Mouse (Mus musculus): ENCODE results near the gene Zc3h12d. TPM values are rescaled to one million over a fixed set of nuclear protein-coding genes. Genes with fewer than 3 reads are reported as not detected.

The Zc3h12d gene
- total and polyA plus RNA-seq, 2 experiments from 2014 or later = 0.04 to 0.20 TPM

DNA sequence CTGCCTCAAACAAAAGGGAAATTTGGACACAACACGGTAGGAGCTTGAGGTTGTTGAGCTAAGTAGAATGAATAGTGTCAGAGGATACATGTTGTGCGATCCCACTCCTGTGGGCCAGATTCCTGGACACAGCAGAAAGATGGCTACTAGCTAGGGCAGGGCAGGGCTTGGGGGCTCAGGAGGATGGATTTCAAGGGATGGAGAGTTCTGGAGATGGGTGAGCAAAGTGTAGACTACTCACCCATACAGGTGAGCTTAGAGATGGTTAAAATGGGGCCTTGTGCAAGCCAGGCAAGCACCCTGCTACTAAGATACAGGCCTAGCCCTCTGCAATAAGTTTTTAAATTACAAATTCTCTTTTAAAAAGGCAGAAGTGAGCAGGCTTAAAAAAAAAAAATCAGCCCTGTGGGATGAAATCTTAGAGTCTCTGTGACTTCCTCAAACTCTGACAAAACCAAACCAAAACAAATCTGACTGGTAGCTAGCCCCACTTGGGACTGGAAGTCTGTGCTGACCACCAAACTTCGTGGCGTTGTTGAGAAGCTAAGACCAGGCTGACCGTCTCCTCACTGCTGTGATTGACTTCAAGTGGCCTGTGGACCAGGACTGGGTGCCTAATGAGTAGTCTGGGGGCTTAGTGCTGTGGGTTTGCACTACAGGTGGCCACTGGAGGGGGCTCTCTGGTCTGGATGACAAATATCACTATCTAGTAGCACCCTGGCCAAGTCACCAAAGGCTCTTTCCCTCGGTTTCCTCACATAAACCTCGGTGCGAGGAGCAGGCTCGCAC, 1.3 kb downstream of the Zc3h12d start:
- no peak overlapping the region for H3K27ac ChIP-seq (ENCODE audit: low read depth)
- H3K4me2 ChIP-seq (ENCODE audit: low read depth, low read length) = no peak overlapping the region
- no peak overlapping the region for H3K9ac ChIP-seq (replicated peaks; ENCODE audit: low read depth, low read length)
- WGBS = 74% methylated on average over 9 of the region's 9 CpGs
- TF ChIP-seq CTCF (IDR thresholded peaks at IDR 0.05; ENCODE audit: low read depth) = no peak
- no peak for TF ChIP-seq EP300 (IDR thresholded peaks at IDR 0.05; ENCODE audit: low read depth)
- H3K9me3 ChIP-seq (replicated peaks; ENCODE audit: control insufficient read depth, low read length) = no peaks in the 10 kb centered on the region
- peaks cover 8% of the 10 kb centered on the region for H3K4me1 ChIP-seq (ENCODE audit: control insufficient read depth, insufficient read depth)
- no peak overlapping the region for H3K4me3 ChIP-seq (ENCODE audit: low read depth, low read length)
- H3K27me3 ChIP-seq (ENCODE audit: control insufficient read depth, insufficient read depth, low read length) = no peaks in the 10 kb centered on the region
- no peak for ATAC-seq (ENCODE audit: insufficient read depth, low read depth)
- no peaks in the 10 kb centered on the region for H3K36me3 ChIP-seq (replicated peaks; ENCODE audit: control insufficient read depth, insufficient read depth, low read length)
- DNase-seq (ENCODE audit: low spot score) = no peak

DNA sequence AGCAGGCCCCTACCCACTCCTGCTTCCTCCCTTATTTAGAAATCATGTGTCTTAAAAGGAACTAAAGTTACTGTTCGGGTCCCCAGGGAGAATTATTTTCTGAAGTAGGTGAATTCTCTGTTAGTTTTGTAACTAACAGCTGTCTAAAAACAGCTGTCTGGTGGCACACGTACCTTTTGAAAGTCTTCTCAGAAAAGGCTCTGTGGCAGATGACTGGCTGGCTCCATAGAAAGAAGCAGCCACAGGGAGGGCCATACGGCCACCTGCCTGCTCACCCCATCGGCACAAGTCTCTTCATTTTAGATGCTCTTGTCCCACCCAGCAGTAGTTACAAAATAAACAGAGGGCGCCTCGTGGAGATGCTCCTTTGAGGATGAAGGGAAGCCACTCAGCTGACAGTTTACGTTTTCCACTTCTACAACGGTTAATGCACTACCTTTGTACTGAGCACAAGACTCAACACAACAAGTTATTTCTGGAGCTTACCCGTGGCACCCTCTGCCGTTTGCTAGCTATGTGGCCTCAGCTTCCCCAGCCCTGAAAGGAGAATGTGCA, 2.5 kb downstream of the Zc3h12d start:
- no peak overlapping the region for H3K4me3 ChIP-seq (ENCODE audit: low read depth, low read length)
- H3K9me3 ChIP-seq (replicated peaks; ENCODE audit: control insufficient read depth, low read length) = no peaks in the 10 kb centered on the region
- no peak for ATAC-seq (ENCODE audit: insufficient read depth, low read depth)
- TF ChIP-seq EP300 (IDR thresholded peaks at IDR 0.05; ENCODE audit: low read depth) = no peak
- no peak for TF ChIP-seq CTCF (IDR thresholded peaks at IDR 0.05; ENCODE audit: low read depth)
- no peak overlapping the region for H3K9ac ChIP-seq (replicated peaks; ENCODE audit: low read depth, low read length)
- no peak overlapping the region for H3K4me2 ChIP-seq (ENCODE audit: low read depth, low read length)
- H3K27ac ChIP-seq (ENCODE audit: low read depth) = no peak overlapping the region; the same call in 1 of the 2 replicates
- H3K36me3 ChIP-seq (replicated peaks; ENCODE audit: control insufficient read depth, insufficient read depth, low read length) = no peaks in the 10 kb centered on the region
- no peaks in the 10 kb centered on the region for H3K27me3 ChIP-seq (ENCODE audit: control insufficient read depth, insufficient read depth, low read length)
- WGBS = 59% methylated on average over 10 of the region's 10 CpGs
- H3K4me1 ChIP-seq (ENCODE audit: control insufficient read depth, insufficient read depth) = peaks cover 8% of the 10 kb centered on the region
- no peak for DNase-seq (ENCODE audit: low spot score)

DNA sequence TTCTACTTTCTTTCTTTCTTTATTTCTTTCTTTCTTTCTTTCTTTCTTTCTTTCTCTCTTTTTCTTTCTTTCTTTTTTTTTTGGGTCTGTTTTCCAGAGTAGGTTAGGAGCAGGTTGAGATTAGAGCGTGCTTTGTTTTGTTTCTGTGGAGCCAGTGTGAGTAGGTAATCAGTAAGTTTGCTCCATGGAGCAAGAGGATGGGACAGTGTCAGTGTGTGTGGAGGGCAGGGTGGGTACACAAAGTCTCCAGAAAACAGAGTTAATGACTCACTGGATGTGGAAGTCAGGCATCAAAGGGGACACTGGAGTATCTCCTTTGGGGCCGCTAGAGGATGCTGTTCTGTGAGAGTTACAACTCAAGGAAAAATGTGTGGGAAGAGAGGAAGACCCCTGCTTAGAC, 4.6 kb downstream of the Zc3h12d start:
- 60% methylated on average over 2 of the region's 2 CpGs for WGBS
- Histone ChIP-seq H3K9ac (replicated peaks; ENCODE audit: low read depth, low read length) (no peak overlapping the region), H3K27ac (ENCODE audit: low read depth) (no peak overlapping the region), H3K4me1 (ENCODE audit: control insufficient read depth, insufficient read depth) (peaks cover 18% of the 10 kb centered on the region), H3K9me3 (replicated peaks; ENCODE audit: control insufficient read depth, low read length) (no peaks in the 10 kb centered on the region), H3K36me3 (replicated peaks; ENCODE audit: control insufficient read depth, insufficient read depth, low read length) (no peaks in the 10 kb centered on the region), H3K4me2 (ENCODE audit: low read depth, low read length) (no peak overlapping the region), H3K4me3 (ENCODE audit: low read depth, low read length) (no peak overlapping the region), H3K27me3 (ENCODE audit: control insufficient read depth, insufficient read depth, low read length) (no peaks in the 10 kb centered on the region)
- TF ChIP-seq EP300 (IDR thresholded peaks at IDR 0.05; ENCODE audit: low read depth) (no peak), CTCF (IDR thresholded peaks at IDR 0.05; ENCODE audit: low read depth) (no peak)
- ATAC-seq (ENCODE audit: insufficient read depth, low read depth) (no peak), DNase-seq (ENCODE audit: low spot score) (no peak)

DNA sequence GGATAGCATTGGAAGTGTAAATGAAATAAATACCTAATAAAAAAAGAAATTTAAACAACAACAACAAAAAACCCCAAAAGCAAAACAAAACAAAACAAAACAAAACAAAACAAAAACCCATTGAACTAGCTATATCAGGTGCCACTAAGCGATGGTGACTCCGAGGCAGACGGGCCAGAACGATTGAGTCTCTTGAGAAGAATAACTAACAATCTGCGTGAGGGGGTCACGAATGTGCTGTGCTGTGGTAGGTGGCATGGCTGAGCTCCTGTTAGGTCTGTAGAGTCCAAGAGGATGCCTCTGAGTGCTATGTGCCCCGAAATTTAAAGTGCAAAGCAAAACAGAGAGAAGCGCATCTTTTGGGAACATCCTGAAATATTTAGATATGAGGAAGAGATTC, 5.2 kb downstream of the Zc3h12d start:
- Histone ChIP-seq H3K4me2 (ENCODE audit: low read depth, low read length) (no peak overlapping the region), H3K27ac (ENCODE audit: low read depth) (no peak overlapping the region), H3K9ac (replicated peaks; ENCODE audit: low read depth, low read length) (no peak overlapping the region), H3K4me3 (ENCODE audit: low read depth, low read length) (no peak overlapping the region), H3K4me1 (ENCODE audit: control insufficient read depth, insufficient read depth) (peaks cover 15% of the 10 kb centered on the region), H3K9me3 (replicated peaks; ENCODE audit: control insufficient read depth, low read length) (no peaks in the 10 kb centered on the region), H3K36me3 (replicated peaks; ENCODE audit: control insufficient read depth, insufficient read depth, low read length) (no peaks in the 10 kb centered on the region), H3K27me3 (ENCODE audit: control insufficient read depth, insufficient read depth, low read length) (no peaks in the 10 kb centered on the region)
- no peak for TF ChIP-seq CTCF (IDR thresholded peaks at IDR 0.05; ENCODE audit: low read depth)
- no peak for TF ChIP-seq EP300 (IDR thresholded peaks at IDR 0.05; ENCODE audit: low read depth)
- 86% methylated on average over 8 of the region's 8 CpGs for WGBS
- no peak for ATAC-seq (ENCODE audit: insufficient read depth, low read depth)
- no peak for DNase-seq (ENCODE audit: low spot score)

DNA sequence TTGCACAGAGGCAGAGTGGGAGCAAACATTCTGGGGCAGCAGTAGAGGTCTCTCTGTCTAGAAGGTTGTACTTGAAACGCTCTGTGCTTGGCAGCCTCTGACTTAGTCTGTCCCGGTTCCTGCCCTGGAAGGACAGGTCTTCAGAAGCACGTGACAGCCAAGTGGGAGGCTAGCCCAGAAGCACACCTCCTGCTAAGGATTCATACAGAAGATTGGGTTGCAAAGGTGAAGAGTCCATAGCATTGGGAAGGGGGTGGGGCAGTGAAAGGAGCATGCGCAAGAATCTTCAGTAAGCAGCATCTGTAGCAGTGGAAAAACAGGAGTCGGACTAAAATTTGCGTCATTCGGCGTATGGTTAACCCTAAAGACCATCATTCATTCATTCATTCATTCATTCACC, 5.8 kb downstream of the Zc3h12d start:
- DNase-seq (ENCODE audit: low spot score) (no peak), ATAC-seq (ENCODE audit: insufficient read depth, low read depth) (no peak)
- Histone ChIP-seq H3K27me3 (ENCODE audit: control insufficient read depth, insufficient read depth, low read length) (no peaks in the 10 kb centered on the region), H3K27ac (ENCODE audit: low read depth) (no peak overlapping the region), H3K36me3 (replicated peaks; ENCODE audit: control insufficient read depth, insufficient read depth, low read length) (no peaks in the 10 kb centered on the region), H3K9me3 (replicated peaks; ENCODE audit: control insufficient read depth, low read length) (no peaks in the 10 kb centered on the region), H3K4me1 (ENCODE audit: control insufficient read depth, insufficient read depth) (peaks cover 12% of the 10 kb centered on the region), H3K4me2 (ENCODE audit: low read depth, low read length) (no peak overlapping the region), H3K9ac (replicated peaks; ENCODE audit: low read depth, low read length) (no peak overlapping the region), H3K4me3 (ENCODE audit: low read depth, low read length) (no peak overlapping the region)
- no peak for TF ChIP-seq EP300 (IDR thresholded peaks at IDR 0.05; ENCODE audit: low read depth)
- no peak for TF ChIP-seq CTCF (IDR thresholded peaks at IDR 0.05; ENCODE audit: low read depth)
- 80% methylated on average over 8 of the region's 8 CpGs for WGBS
